Mouse (Mus musculus) MEL-GATA-1-ER (cell line): ENCODE data around the gene Ptpre.
"Not testable (repeated sequence)": the region's sequence is repeated elsewhere in the genome, so short reads cannot be mapped to it uniquely, and the experiment has no call there.

Source experiments
- DNase-seq: peaks from one replicate; pipeline ENCODE4 v3.0.0-alpha.2; 2012; ENCODE audit warnings: low read depth; ENCODE audit errors: extremely low read depth

Ptpre gene

DNA sequence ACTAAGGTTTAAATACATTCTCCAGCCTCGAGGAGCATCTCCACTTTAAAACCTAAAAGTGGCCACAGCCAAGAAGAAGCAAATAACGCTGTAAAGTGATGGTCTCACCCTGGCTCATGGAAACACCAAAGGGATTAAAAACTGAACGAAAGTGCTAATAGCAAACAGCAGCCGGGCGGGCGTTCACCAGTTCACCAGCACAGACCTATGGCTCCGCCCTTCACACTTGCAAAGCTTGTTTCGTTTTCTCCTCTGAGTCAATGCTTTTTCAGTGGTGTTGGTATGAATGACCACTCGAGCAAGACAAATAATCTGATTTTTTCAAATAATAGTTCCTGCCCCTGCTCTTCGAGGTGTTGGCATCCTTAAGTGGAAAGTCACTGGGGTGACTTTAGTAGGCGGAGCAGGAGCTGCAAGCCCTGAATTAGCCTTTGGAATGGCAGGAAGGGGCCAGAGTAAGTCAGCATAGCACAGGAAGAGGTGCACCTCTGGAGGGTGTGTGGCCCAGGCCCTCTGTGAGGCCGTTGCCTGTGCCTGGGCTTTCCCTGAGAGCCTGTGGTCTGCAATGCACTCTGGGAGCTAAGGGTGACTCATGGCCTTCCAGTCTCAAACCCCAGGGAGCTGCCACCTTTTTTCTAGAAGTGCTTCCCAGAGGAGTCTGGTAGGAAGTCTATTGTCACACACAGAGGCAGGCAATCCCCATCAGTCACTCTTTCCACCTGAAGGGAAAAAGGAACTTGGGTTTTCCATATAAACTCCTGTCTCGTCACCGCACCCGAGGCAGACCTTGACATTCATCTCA is 67.9 kb downstream of the Ptpre start:
- no peak for DNase-seq

DNA sequence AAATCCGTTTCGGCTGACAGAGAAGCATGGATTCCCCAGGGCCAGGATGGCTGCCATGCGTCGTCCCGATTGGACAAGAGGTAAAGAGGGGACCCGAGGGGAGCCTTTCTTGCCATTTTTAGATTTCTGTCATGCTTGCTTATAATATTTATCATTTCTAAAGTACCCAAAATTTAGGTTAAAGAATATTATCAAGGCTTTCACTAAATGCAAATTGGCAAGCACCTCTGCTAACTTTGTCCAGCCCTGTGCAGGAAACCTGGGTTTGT is 68.5 kb downstream of the Ptpre start:
- no peak for DNase-seq

DNA sequence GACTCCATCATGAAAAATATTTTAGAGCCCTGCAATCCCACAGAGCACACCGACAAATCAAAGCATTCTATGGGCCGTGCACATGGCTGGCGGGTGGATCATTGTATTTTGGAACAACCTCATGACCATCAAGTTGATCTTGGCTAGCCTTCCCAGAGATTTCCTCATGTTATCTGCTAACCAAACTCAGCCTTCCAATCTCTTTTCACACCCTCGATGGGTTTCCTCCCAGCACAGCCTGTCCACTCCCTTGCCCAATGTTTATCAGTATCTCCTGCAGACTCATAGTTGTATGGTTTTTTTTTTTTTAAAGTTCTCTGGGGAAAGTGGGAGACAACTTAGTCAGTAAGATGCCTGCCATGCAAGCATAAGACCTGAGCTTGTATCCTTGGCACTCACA is 70.9 kb downstream of the Ptpre start:
- no peak for DNase-seq

GRCm38 (mm10) chr7:135609028-135609427 is 71.7 kb downstream of the Ptpre start:
- DNase-seq, result no peak

DNA sequence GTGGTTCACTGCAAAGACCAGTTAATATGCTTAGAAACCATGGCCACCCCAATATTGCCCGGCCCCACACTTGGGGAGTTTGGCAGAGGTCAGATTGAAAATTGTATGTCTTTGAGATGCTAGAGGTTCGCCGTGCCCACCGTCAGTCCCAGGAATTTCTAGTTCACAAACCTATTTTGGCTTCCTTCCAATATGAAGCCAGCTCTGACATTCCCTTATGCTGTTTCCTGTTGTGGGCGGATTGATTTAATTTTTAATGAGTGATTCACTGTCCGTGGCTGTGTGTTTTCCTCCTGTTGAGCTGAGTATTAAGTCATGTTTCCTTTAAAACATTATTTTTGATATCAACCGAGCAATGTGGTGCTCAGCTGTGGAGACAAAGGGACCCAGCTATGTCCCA is 72.4 kb downstream of the Ptpre start:
- DNase-seq, result no peak

DNA sequence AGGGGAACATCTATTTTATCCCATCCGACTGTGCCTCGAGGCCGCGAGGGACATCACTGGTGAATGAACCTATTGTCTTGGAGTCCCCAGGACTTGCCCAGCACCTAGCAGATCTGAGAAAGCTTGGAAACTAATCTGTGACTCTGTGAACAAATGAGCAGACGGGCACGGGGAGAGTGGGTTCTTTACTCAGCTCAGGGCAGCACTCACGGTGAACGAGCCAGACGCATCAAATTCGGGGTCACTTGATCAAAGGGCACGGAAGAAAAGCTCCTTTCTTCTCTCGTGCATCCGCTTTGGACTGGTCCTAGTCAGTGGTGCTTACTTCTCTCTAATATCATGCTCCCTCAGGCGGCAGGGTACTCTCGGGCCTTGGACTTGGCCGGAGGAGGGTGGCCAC is 75.0 kb downstream of the Ptpre start:
- DNase-seq, result no peak

GRCm38 (mm10) chr7:135612801-135613200 is 75.5 kb downstream of the Ptpre start:
- no peak for DNase-seq

DNA sequence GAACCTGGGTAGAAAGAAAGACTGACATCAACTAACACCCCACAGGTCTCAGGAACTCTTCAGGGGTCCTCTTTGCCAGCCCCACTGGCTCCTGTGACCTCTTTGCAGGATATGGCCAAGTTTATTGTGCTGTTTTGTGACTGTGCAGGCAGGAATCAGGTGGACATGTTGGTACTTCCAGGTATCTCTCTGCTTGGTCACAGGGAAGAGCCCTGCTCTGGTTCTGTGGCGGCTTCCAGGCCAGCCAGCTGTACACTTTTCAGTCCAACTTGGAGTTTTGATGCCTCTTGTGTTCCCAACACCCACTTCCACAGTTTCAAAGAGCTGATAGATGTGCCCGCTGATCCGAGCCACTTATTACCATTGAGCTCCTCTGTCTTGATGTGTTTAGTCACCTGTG is 76.1 kb downstream of the Ptpre start:
- DNase-seq, result no peak

GRCm38 (mm10) chr7:135614892-135615291 is 77.6 kb downstream of the Ptpre start:
- DNase-seq, result no peak

DNA sequence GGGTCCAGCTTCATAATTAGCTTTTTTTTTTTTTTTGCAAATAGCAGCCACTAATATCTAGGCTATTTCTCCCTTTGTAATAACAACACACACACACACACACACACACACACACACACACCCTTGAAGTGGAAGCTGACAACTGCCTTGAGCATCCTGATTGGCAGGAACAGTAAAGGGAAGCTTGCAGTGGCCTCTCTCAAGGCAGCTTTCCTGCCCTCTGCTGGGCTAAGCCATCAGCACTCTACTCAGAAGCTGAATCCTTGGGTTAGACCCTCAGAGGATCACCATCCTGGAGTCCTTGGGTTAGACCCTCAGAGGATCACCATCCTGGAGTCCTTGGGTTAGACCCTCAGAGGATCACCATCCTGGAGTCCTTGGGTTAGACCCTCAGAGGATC is 79.2 kb downstream of the Ptpre start:
- DNase-seq, result not testable (repeated sequence)

DNA sequence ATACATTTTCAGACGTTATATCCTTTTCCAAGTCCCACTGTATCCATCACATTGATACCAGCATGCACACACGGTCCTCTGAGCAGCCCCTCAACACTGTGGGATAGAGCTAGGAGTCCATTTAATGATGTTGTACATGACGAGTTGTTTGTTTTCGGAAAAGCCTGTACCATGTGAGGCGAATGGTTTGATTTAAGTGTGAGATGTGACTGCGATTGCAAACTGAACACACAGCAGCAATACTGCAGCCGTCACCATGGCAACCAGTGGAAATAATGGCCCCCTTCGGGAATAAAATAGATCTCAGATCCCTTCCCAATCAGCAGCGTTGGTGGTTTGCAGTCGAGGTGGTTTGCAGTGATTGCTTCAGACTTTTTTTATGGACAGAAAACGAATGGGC is 80.5 kb downstream of the Ptpre start:
- no peak for DNase-seq

DNA sequence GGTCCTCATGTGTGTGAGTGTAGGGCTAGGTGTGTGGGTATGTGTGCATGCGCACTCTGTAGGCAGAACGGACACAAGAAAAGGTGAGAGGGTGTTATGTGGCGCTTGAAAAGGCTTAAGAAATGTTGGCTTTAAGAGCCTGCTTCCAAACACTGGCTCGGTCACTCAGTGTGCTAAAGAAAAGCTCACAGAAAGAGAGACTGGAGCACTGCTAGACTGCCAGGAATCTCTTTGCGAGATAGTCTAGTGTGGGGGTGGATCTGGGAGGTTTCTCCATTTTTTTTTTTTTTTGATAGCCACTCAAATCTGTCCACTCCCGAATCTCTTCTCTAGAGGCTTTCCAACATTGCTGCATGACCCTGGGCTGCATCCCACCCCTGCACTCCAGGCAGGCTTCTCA is 84.4 kb downstream of the Ptpre start:
- no peak for DNase-seq

- no peak for DNase-seq
Observed at GRCm38 (mm10) chr7:135622241-135622640, 85.0 kb downstream of the Ptpre start.

DNA sequence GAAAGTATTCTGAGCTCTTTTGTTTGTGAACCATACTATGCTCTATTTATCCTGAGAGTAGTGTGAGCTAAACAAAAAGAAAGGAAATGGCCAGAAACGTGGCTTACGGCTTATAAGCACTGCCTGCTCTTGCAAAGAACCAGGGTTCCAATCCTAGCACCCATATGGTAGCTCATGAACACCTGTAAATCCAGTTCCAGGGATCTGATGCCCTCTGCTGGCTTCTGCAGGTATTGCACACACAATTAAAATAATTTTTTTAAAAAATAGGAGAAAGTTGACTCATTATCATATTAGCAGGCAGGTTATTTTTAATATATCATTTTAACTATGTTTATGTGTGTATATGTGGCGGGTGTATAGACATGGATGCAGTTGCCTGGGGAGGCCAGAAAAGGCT is 87.6 kb downstream of the Ptpre start:
- DNase-seq, result peak; percentile 24

DNA sequence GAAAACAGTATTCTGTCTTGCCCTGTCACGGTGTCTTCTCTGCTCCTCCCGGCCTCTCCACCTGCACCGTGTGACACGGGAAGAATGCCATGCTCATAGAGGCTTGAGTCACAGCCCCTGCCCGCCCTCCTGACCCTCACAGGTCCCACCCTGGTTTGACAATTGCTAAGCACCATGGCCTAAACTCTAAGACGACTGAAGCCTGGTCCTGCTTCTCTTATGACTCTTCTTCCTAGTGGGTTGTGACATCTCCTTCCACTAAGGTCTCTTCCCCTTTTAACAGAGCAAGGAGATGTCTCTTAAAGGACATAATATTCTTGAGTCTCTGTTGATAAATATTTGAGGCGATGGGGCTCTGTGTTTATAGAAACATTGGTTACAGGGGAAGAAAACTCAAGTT is 91.1 kb downstream of the Ptpre start:
- no peak for DNase-seq

GRCm38 (mm10) chr7:135629019-135629418 is 91.7 kb downstream of the Ptpre start:
- DNase-seq, result no peak

GRCm38 (mm10) chr7:135631776-135632552 is 94.7 kb downstream of the Ptpre start:
- peak; percentile 55 for DNase-seq

- no peak for DNase-seq
Observed at GRCm38 (mm10) chr7:135632716-135633258, 95.5 kb downstream of the Ptpre start.

- no peak for DNase-seq
Observed at GRCm38 (mm10) chr7:135634851-135635624, 97.8 kb downstream of the Ptpre start.

- no peak for DNase-seq
Observed at GRCm38 (mm10) chr7:135637406-135637980, 100.2 kb downstream of the Ptpre start.

GRCm38 (mm10) chr7:135639361-135639760 is 102.1 kb downstream of the Ptpre start:
- DNase-seq, result no peak
